Mouse (Mus musculus) c-Kit-positive CD71-negative TER-119-negative erythroid progenitor cells, embryonic 14.5 days (primary cell): ENCODE data around the gene Obsl1.

ENCODE experiments used
- DNase-seq: peaks from one replicate; pipeline ENCODE4 v3.0.0-alpha.2; 2013; ENCODE audit warnings: low read depth

Obsl1 gene

DNA sequence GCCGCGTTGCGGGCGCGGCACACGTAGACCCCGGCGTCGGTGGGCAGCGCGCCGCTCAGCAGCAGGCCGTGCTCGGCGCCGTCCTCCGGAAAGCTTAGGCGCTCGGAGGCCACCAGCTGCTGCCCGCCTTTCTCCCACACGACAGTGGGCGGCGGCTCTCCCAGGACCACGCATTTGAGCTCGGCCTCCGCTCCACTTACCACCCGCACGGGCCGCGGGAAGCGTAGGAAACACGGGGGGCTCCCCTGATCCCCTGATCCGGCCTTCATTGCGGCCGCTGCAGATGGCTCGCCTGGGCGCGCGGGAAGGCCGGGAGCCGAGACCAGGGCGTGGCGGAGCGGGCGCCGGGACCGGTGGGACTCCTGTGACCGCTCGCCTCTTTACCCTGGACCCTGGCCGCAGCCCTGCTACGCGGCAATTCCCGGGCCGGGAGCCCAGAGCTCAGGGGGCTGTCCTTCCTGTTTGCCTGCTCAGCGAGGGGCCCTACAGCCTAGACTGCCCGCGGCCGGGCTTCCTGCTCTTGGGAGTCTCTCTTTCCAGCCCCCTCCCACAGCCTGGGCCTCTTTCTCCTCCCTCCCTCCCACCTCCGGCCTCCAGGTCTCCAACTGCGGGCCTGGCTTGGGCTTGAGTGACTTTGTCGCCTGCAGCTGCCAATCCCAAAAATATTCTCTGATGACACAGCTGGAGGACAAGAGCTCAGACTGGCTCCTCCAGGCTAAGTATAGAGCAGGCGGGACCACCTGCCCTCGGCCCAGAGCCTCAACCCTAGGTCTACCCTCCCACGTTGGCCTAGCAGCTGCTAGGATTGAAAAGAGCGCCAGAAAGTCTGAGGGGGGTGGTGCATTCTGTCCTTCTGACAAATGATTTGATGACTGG lies at the start of gene Obsl1:
Gene Obsl1, minus strand, starts transcription at position 497 of the 876 bp plus-strand sequence.
- no peak for DNase-seq

GRCm38 (mm10) chr1:75555680-75556079 lies 49.4 kb upstream of the Obsl1 start:
- DNase-seq: no peak

- DNase-seq: no peak
Measured at GRCm38 (mm10) chr1:75550586-75550985, 44.3 kb upstream of the Obsl1 start.

DNA sequence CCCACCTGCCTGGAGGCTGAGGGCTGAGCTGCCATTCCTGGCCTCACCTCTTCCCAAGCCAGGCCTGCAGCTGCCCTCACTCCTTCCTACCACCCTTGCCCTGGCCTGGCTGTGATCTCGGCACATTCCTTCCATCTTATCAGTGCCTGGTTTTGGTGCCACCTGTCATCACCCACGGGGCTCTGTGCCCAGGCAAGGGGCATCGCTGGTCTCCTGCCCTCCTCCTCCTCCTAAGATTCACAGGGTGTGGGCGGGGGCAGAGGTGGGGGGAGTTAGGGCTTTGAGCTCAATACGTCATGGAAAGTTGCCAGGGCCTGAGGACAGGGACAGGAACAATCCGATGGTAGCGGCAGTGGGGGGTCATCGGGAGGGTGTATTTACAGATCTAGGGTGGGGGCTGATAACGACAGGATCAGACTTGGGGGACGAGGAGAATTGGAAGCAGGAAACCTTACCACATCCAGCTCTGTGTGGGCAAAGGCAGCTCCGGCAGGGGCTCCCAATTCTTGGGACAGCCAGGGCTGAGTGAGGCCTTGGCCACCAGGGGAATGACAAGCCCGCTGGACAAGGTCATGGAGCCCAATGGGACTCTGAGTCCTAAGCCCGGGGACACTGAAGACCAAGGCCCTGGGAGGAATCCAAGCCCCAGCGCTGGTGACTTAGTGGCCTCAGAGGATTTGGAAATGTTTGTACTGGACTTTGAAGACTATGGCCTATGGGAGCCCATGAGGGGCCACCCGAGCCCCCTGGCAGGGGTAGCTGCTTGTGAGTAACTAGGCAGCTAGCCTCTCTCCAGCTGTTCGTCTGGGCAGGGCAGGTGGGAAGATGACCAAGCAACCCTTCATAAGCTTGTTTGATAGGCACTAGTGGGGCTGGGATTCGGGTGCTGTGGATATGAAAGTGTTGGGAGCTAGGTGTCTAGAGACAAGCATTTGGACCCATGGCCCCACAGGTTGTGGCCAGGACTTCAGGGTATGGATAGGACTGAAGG lies 43.3 kb upstream of the Obsl1 start:
- DNase-seq: no peak

DNA sequence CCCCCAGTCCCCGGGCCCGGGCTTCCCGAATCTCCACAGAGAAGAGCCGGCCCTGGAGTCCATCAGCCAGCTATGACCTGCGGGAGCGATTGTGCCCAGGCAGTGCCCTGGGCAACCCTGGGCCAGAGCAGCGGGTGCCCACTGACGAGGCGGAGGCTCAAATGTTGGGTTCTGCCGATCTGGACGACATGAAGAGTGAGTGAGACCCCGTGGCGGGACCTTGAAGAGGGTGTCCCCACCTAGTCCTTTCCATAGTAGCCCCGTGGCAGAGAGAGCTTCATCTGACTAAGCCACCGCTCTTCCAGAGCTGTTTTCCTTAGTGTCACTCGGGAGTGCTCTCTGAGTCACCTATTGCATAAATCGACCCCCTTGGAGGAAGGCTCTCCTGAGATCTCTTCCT lies 42.6 kb upstream of the Obsl1 start:
- no peak for DNase-seq

DNA sequence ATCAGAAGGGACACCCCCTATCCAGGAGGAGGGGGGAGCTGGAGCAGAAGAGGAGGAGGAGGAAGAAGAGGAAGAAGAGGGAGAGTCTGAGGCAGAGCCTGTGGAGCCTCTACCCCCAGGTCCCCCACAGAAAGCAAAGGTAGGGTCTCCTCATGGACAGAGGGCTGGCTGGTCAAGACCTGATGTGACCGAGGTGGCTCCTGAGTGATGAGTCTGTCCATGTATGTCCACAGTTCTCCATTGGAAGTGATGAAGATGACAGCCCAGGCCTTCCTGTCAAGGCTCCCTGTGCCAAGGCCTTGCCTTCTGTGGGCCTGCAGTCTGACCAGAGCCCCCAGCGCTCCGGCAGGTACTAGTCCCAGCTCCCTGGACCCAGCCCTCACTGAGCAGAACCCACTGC lies 41.8 kb upstream of the Obsl1 start:
- no peak for DNase-seq

GRCm38 (mm10) chr1:75547351-75547750 lies 41.1 kb upstream of the Obsl1 start:
- no peak for DNase-seq

DNA sequence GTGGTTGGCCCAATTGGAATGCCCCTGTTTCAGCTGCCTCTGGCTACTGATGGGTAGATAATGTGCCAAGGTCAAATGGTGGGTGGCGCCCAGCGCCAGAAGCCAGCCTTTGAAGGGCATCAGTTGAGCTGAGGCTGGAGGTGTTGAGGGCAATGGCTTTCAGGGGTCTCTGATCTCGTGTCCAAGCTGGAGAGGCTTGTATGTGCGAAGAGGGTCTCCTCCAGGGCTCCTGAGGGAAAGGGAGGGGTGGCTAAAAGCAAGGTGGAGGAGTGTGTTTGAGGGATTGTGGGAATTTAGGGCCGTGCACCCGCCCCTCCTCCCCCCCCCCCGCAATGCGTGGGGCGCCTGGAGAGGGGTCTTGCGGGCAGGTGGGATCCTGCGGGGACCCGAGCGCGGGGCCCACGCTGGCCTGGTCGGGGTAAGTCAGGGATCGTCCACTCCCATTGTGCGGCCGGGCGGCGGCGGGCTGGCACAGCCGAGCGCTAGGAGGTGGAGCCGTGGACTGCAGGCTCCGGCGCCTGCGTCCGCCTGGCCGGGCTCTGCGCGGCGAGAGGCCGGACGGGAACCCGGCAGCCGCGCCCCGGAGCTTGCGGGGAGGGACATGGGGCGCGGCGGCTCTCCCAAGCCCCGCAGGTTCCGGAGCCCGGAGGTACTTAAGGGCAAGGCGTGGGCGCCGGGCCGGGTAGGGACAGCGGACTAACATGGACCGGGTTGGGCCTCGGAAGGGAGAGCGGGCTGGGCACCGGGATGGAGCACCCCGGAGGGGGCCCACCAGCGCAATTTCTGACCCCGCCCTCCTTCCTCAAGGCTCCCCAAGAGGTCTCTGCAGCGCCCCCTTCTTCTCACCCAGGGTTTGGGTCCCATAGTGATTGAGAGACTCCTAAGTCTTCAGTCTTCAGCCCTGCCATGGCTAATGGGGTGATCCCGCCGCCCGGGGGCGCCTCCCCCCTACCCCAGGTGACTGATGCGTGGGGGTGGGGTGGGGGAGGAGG lies 40.0 kb upstream of the Obsl1 start, which contains the start of gene Slc4a3:
Gene Slc4a3, plus strand, starts transcription at position 302 of the 992 bp plus-strand sequence.
- DNase-seq: no peak

DNA sequence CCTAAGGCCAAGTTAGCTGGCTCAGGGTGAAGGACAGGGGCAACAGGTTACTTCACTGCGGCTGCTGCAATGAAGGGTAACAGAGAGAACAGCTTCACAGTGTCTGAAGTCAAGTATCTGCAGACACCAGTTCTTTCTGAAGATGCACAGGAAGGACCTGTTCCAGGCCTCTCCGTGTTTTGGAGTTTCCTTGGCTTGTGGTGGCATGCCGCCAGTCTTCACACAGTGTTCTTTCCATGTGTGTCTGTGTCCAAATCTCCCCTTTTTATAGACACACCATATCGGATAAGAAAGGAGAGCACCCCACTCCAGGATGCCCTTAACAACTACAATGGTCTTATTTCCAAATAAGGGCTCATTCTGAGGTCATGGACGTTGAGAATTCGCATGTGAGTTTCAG lies 38.1 kb upstream of the Obsl1 start:
- no peak for DNase-seq

GRCm38 (mm10) chr1:75541496-75541895 lies 35.2 kb upstream of the Obsl1 start:
- DNase-seq: no peak

DNA sequence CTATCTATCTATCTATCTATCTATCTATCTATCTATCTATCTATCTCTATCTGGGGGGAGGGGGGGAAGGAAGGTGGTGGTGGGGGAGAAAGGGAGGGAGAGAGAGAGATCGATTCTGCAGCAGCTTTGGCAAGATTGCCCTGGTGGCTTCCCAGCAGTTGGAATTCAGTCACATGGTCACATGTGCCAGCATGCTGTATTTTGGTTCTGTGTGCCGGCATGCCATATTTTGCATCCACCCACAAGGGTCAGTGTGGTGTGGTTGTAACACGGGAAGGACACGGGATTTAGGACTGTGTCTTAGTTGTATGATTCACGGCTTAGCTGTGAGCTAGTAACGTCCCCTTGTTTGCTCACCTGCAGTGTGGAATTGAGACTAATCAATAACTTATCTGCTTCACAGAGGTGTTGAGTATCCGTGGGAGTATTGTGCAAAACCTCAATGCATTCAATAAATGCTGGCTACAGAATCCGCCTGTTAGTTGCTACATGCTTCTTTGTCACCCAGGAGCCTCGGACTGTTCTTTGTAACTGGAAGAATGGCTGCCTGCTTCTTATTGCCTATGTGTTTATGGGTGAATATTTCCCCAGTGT lies 32.4 kb upstream of the Obsl1 start:
- DNase-seq: no peak

DNA sequence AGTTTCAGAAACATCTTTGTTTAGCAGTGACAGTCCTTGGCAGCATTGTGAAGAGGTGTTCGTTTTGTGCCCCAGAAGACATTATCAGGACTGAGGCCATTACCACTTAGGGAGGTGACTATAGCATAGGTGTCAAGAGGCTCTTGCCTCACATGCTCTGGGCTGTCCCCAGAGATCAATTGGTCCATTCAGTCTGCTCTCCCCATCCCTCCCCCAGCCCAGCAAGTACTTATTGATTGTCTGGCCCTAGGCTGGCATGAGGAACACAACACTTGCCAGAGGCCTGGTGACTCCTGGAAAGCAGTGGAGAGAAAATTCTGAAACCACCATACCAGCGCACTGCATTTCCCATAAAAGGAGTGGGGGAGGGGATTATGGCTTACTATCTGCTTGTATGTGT lies 31.3 kb upstream of the Obsl1 start:
- DNase-seq: no peak

- no peak for DNase-seq
Measured at GRCm38 (mm10) chr1:75533325-75534252, 27.3 kb upstream of the Obsl1 start.

- DNase-seq: no peak
Measured at GRCm38 (mm10) chr1:75532280-75533172, 26.3 kb upstream of the Obsl1 start.

GRCm38 (mm10) chr1:75530546-75530945 lies 24.3 kb upstream of the Obsl1 start:
- no peak for DNase-seq

GRCm38 (mm10) chr1:75524679-75525078 lies 18.4 kb upstream of the Obsl1 start:
- DNase-seq: no peak

DNA sequence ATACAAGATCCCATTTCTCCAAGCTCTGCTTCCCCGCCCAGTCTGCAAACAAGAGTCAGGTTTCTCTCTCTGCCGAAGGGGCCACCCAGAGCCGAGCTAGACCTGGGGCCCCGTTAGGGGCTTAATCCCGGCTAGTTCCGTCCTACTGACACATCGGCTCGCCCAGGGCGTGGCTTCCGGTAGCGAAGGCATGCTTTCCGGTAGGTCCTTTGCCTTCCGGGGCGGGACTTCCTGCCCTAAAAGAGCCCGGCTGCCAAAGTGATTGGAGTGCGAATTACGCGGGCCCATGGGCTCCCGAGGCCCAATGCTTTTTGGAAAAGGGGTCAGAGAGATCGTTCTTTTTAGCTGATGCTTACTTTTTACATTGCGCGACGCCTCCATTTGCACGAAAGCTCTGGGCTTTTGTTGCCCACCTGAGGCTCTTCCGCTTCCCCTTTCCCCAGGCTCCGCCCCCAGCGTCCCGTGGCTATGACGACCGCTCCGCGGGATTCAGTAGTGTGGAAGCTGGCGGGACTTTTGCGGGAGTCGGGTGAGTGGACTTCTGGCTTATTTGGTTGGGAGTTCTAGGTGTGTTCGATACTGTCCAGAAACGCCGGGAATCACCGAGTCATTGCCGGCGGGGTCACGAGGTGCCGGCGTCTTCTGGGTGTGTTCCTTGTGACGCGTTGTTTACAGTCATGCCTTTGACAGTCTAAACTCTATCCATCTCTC lies 15.2 kb upstream of the Obsl1 start, which contains the start of gene Stk11ip:
Gene Stk11ip, plus strand, starts transcription at position 209 of the 711 bp plus-strand sequence.
- peak; percentile 93 for DNase-seq

GRCm38 (mm10) chr1:75519576-75519975 lies 13.3 kb upstream of the Obsl1 start:
- no peak for DNase-seq
